Mouse (Mus musculus): ENCODE results near the gene Rps9. TPM values are rescaled to one million over a fixed set of nuclear protein-coding genes. Genes with fewer than 3 reads are reported as not detected.
"Not testable (repeated sequence)": the region's sequence is repeated elsewhere in the genome, so short reads cannot be mapped to it uniquely, and the experiment has no call there.

Gene Rps9
- total RNA-seq, 1 experiment, result 2,308 TPM

DNA sequence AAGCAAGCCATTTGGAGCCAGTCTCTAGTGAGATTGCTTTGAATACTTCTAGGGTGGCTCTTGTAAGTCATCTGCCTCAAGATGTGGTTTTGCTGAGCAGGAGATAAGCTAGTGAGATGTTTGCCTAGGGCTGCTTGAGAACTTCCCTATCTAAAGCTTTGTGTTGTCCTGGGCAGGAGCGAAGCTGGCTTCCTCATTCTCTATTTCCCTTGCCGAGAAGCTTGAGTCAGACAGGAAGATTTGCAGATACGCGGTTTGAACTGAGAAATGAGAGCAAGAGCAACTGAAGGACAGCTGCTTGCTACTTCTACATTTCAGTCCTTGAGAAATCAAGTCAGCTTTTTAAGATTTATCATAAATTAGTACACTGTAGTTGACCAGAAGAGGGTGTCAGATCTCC lies 3.2 kb downstream of the Rps9 start:
- in situ Hi-C loops (cut with MboI; ENCODE audit: low sequenced_read_pairs in 2 of 2, unreplicated experiment in 2 of 2), result no loop called here
- TF ChIP-seq HCFC1 (IDR thresholded peaks at IDR 0.05; ENCODE audit: borderline replicate concordance, insufficient read depth, low read length) (no peak), ZC3H11A (IDR thresholded peaks at IDR 0.05; ENCODE audit: borderline replicate concordance, low read depth, low read length) (no peak), MAFK (IDR thresholded peaks at IDR 0.05; ENCODE audit: insufficient read depth, low read depth, low read length) (no peak), CHD2 (IDR thresholded peaks at IDR 0.05; ENCODE audit: low read depth, low read length) (no peak), ZNF384 (IDR thresholded peaks at IDR 0.05; ENCODE audit: low read depth, low read length) (no peak)

DNA sequence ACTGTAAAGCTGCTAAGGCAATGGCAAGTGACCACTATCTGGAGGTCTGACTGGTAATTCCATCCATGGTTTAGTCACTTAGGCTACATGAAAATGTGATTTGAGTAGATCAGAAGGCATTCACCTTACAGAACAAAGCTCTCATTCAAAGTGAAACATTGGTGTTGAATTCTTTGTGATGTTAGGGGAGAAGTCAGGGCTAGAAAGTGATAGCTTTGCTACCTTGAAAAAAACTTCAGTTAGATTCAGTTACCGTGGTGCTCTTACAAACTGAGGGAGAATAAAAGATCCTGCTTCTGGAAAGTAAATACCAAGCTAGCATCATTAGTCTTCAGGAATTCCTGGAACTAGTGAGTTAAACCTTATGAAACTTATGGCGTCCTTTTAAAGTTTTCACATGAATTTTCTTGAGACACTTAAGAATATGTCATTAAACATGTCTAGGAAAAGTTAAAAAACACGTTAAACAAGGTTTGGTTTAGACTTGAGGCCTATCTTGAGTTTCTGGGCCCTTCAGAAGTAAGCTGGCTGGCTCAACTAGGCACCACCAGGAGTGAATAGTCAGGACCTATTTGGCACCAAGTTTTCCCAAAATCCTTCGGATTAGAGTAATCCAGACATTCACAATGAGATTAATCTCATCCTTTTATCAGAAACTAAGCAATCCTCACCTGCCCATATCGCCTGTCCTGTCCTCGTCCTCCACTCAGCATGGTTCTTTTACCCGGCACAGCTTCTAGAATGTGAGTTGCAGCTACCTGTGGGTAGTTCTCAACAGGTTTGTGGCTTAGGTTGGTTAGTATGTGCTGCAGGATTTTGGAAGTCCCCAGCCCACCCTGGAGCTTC lies 4.0 kb downstream of the Rps9 start:
- TF ChIP-seq CHD2 (IDR thresholded peaks at IDR 0.05; ENCODE audit: low read depth, low read length), result peak; percentile 64; the same call in 1 of the 2 replicates
- no peak for TF ChIP-seq ZNF384 (IDR thresholded peaks at IDR 0.05; ENCODE audit: low read depth, low read length)
- no peak for TF ChIP-seq MAFK (IDR thresholded peaks at IDR 0.05; ENCODE audit: insufficient read depth, low read depth, low read length)
- no peak for TF ChIP-seq HCFC1 (IDR thresholded peaks at IDR 0.05; ENCODE audit: borderline replicate concordance, insufficient read depth, low read length)
- H3K4me1 ChIP-seq (ENCODE audit: control insufficient read depth in 2 of 2, insufficient read depth in 2 of 2, low read length in 2 of 2, poor library complexity in 1 of 2), result no peaks in the 10 kb centered on the region
- peak overlapping the region; percentile 4; the same call in 1 of the 2 replicates for H3K27ac ChIP-seq (ENCODE audit: insufficient read depth, low read depth, low read length, poor library complexity, severe bottlenecking)
- no peak overlapping the region; a peak in 1 of 4 replicates for H3K4me3 ChIP-seq (ENCODE audit: insufficient read depth in 1 of 2, low read depth in 1 of 2, low read length in 2 of 2, poor library complexity in 1 of 2, severe bottlenecking in 1 of 2)
- no peak overlapping the region for H3K9ac ChIP-seq (ENCODE audit: insufficient read depth, low read depth, low read length, poor library complexity, severe bottlenecking)
- peaks cover 32% of the 10 kb centered on the region for H3K36me3 ChIP-seq (ENCODE audit: control insufficient read depth, insufficient read depth, low read length, poor library complexity, severe bottlenecking)
- H3K9me3 ChIP-seq (ENCODE audit: control insufficient read depth, insufficient read depth, low read depth, low read length), result no peaks in the 10 kb centered on the region
- DNase-seq (ENCODE audit: low read depth, low spot score), result peak; percentile 36
- in situ Hi-C loops (cut with MboI; ENCODE audit: low sequenced_read_pairs in 2 of 2, unreplicated experiment in 2 of 2), result no loop called here

More for the DNA sequence above, 3.2 kb downstream of the Rps9 start:
- H3K36me3 ChIP-seq (ENCODE audit: control insufficient read depth, insufficient read depth, low read length, poor library complexity, severe bottlenecking), result peaks cover 32% of the 10 kb centered on the region
- H3K4me3 ChIP-seq (ENCODE audit: insufficient read depth in 1 of 2, low read depth in 1 of 2, low read length in 2 of 2, poor library complexity in 1 of 2, severe bottlenecking in 1 of 2), result peak overlapping the region in 1 of 2 experiments; percentile 85; a peak in 1 of 4 replicates
- H3K4me1 ChIP-seq (ENCODE audit: control insufficient read depth in 2 of 2, insufficient read depth in 2 of 2, low read length in 2 of 2, poor library complexity in 1 of 2), result no peaks in the 10 kb centered on the region
- H3K9ac ChIP-seq (ENCODE audit: insufficient read depth, low read depth, low read length, poor library complexity, severe bottlenecking), result peak overlapping the region; percentile 95; the same call in 1 of the 2 replicates
- no peaks in the 10 kb centered on the region for H3K9me3 ChIP-seq (ENCODE audit: control insufficient read depth, insufficient read depth, low read depth, low read length)
- peak overlapping the region; percentile 4; the same call in 1 of the 2 replicates for H3K27ac ChIP-seq (ENCODE audit: insufficient read depth, low read depth, low read length, poor library complexity, severe bottlenecking)
- DNase-seq (ENCODE audit: low read depth, low spot score), result no peak

GRCm38 (mm10) chr7:3708447-3708980 lies 4.7 kb downstream of the Rps9 start:
- in situ Hi-C loops (cut with MboI; ENCODE audit: low sequenced_read_pairs in 2 of 2, unreplicated experiment in 2 of 2); H3K4me3 ChIP-seq (ENCODE audit: insufficient read depth in 1 of 2, low read depth in 1 of 2, low read length in 2 of 2, poor library complexity in 1 of 2, severe bottlenecking in 1 of 2); H3K9me3 ChIP-seq (ENCODE audit: control insufficient read depth, insufficient read depth, low read depth, low read length); H3K27ac ChIP-seq (ENCODE audit: insufficient read depth, low read depth, low read length, poor library complexity, severe bottlenecking); H3K4me1 ChIP-seq (ENCODE audit: control insufficient read depth in 2 of 2, insufficient read depth in 2 of 2, low read length in 2 of 2, poor library complexity in 1 of 2); H3K9ac ChIP-seq (ENCODE audit: insufficient read depth, low read depth, low read length, poor library complexity, severe bottlenecking): not testable (repeated sequence)
- H3K36me3 ChIP-seq (ENCODE audit: control insufficient read depth, insufficient read depth, low read length, poor library complexity, severe bottlenecking), result peaks cover 32% of the 10 kb centered on the region
- peak; percentile 34 for DNase-seq (ENCODE audit: low read depth, low spot score)

DNA sequence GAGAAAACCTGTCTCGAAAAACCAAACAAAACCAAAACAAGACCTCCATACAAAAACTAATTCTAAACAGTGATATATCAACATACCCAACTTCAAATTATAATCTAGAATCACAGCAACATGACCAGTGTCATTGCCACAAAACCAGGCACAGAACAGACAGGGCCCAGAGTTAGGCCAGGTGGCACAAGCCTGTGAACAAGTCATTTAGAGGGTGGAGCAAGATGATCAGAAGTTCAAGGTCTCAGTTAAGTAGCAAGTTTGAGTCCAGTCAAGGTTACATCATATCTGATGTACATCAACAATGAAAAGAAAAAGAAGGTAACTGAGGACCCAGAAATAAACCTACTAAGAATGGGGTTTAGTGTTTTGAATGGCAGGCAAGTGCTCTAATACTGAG lies 5.2 kb downstream of the Rps9 start:
- TF ChIP-seq ZNF384 (IDR thresholded peaks at IDR 0.05; ENCODE audit: low read depth, low read length) (no peak), ZC3H11A (IDR thresholded peaks at IDR 0.05; ENCODE audit: borderline replicate concordance, low read depth, low read length) (no peak), CHD2 (IDR thresholded peaks at IDR 0.05; ENCODE audit: low read depth, low read length) (no peak; the same call in 1 of the 2 replicates), MAFK (IDR thresholded peaks at IDR 0.05; ENCODE audit: insufficient read depth, low read depth, low read length) (no peak), HCFC1 (IDR thresholded peaks at IDR 0.05; ENCODE audit: borderline replicate concordance, insufficient read depth, low read length) (no peak)
- Histone ChIP-seq H3K4me1 (ENCODE audit: control insufficient read depth in 2 of 2, insufficient read depth in 2 of 2, low read length in 2 of 2, poor library complexity in 1 of 2) (no peaks in the 10 kb centered on the region), H3K9ac (ENCODE audit: insufficient read depth, low read depth, low read length, poor library complexity, severe bottlenecking) (no peak overlapping the region), H3K36me3 (ENCODE audit: control insufficient read depth, insufficient read depth, low read length, poor library complexity, severe bottlenecking) (peaks cover 31% of the 10 kb centered on the region), H3K4me3 (ENCODE audit: insufficient read depth in 1 of 2, low read depth in 1 of 2, low read length in 2 of 2, poor library complexity in 1 of 2, severe bottlenecking in 1 of 2) (no peak overlapping the region), H3K9me3 (ENCODE audit: control insufficient read depth, insufficient read depth, low read depth, low read length) (no peaks in the 10 kb centered on the region), H3K27ac (ENCODE audit: insufficient read depth, low read depth, low read length, poor library complexity, severe bottlenecking) (no peak overlapping the region)
- peak; percentile 40 for DNase-seq (ENCODE audit: low read depth, low spot score)
- in situ Hi-C loops (cut with MboI; ENCODE audit: low sequenced_read_pairs in 2 of 2, unreplicated experiment in 2 of 2), result no loop called here

Data from ES-E14 (cell line).